Mouse (Mus musculus) cerebellum, adult 11-12 months (tissue): Measurements from ENCODE around the gene Zbed4.
A peak's percentile ranks its signal among the peaks of the same experiment; 100 is the strongest.
"Not testable (repeated sequence)": the region's sequence is repeated elsewhere in the genome, so short reads cannot be mapped to it uniquely, and the experiment has no call there.

Experiments
- DNase-seq: peaks from one replicate; pipeline ENCODE4 v3.0.0; 2022

Gene Zbed4

DNA sequence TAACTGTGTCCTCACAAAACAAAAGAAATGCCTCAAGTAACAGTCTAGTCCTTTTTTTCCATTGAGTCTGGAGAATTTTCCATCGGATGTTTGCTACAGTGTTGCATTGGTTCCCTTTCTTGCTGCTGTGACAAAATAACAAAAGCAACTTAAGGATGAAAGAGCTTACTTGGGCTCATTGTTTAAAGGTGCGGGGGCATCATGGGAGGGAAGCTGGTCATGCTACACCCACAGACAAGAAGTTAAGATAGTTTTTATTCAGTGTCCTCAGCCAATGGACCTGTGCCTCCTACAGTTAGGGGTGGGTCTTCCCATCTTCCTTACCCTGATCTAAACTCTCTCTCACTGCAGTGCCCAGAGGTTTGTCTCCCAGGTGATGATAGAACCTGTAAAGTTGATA, 13.0 kb upstream of the Zbed4 start:
- DNase-seq: no peak

DNA sequence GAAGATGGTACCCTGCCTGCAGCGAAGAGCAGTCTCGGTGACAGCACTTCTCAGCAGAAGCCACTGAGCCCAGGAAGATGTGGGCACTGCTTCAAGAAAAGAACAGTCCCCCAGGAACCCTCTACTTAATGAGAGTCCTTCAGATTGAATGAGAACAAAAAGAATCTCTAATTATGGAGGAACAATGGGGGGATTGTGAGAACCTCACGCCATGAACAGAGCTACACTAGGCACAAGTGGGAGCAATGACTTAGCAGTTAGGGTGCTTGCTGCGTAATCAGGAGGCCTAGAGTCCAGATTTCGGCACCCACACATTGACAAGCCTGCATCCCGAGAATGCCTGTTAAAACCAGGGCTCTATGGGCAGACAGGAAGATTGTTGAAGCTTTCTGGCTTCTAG, 10.1 kb upstream of the Zbed4 start:
- DNase-seq: no peak

DNA sequence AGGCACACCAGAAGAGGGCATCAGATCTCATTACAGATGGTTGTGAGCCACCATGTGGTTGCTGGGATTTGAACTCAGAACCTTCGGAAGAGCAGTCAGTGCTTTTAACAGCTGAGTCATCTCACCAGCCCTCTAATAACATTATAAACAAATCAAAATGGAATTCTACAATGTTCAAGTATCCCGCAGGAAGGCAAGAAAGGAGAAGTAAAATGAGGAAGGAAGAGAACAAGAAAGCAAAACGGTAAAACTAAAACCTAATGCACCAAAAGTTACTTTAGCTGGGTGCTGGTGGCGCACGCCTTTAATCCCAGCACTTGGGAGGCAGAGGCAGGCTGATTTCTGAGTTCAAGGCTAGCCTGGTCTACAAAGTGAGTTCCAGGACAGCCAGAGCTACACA, 8.1 kb upstream of the Zbed4 start:
- not testable (repeated sequence) for DNase-seq

GRCm38 (mm10) chr15:88745347-88745746, 6.1 kb upstream of the Zbed4 start:
- no peak for DNase-seq

DNA sequence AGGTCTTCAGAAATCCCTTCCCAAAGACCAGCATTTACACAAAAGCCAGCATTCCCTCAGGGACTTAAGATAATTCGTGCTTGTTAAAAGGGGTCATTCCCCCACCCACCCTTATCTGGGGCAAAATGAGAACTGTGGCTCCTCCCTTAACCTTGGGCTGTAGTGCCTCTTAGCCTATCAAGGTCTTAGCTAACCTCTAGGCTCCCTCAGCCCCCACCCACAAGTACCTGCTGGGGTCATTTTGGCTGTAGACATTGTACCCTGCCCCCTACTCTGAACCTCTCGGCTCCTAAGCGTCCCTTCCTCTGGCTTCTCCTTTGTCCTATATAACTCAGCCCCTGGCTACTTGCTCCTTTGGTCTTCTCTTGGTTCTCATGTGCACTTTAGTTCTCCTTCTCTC, 5.5 kb upstream of the Zbed4 start:
- no peak for DNase-seq

GRCm38 (mm10) chr15:88749617-88750016, 1.8 kb upstream of the Zbed4 start:
- peak; percentile 53 for DNase-seq

- no peak for DNase-seq
Observed at GRCm38 (mm10) chr15:88750032-88750431, 1.4 kb upstream of the Zbed4 start.

DNA sequence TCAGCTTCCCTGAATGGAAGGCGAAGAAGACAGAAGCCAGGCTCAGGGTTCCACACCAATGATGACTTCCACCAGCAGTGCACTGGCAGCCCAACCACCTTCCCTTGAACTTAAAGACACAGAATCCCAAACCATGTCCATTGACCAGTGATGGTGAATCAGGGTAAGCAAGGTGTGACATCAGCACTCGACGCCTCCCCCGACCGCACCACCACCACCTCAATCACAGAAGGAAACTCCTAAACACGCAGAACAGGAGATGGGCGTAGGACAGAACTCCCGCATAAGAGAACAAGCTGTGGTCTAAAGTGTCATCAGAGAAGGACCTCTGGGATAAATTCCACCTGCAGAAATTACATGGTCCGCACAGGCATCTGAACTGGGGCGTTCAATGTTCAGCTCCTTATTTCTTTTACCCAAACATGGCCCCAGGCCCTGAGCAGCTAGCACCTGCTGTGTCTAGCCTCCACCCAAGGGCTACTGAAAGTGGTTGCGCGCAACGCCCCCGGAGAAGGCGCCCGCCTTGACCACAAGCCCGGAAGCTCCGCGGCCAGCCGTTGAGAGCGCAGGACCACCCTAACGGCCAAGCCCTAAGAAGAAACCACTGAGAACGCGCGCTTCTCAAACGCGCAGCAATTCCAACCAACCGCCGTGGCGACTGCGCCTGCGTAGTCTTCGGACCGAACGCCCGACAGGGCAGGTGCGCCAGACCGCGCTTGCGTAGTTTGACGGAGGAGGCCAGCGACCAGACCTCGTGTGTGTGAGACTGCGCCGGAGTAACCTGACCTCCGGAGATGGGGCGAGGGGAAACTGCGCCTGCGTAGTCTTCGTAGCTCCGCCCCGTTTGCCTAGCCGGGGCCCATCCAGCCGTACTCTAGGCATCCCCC, 540 bp upstream of the Zbed4 start:
- peak; percentile 100 for DNase-seq

DNA sequence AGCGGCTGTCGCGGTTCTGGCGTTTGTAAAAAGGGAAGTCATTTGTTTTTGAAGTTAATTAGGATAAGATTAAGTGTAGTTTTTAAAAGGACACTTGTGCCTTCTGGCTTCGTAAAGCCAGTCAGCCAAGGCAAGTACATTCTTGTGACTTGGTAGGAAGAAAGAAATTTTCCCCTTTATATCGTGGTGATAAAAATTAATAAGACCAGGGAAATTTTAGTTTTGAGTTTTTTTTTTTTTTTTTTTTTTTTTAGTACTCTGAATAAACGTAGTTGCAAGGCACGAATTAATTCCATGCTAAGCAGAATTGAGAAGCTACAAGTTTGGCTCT, 908 bp downstream of the Zbed4 start:
- no peak for DNase-seq

GRCm38 (mm10) chr15:88754896-88755295, 3.4 kb downstream of the Zbed4 start:
- no peak for DNase-seq

DNA sequence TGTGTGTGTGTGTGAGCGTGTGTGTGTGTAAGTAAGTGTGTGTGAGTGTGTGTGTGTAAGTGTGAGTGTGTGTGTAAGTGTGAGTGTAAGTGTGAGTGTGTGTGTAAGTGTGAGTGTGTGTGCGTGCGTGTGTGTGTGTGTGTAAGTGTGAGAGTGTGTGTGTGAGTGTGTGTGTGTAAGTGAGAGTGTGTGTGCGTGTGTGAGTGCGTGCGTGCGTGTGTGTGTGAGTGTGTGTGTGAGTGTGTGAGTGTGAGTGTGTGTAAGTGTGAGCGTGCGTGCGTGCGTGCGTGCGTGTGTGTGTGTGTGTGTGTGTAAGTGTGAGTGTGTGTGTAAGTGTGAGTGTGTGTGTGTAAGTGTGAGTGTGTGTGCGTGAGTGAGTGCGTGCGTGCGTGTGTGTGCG, 4.3 kb downstream of the Zbed4 start:
- no peak for DNase-seq

- no peak for DNase-seq
Observed at GRCm38 (mm10) chr15:88758061-88758460, 6.6 kb downstream of the Zbed4 start.

DNA sequence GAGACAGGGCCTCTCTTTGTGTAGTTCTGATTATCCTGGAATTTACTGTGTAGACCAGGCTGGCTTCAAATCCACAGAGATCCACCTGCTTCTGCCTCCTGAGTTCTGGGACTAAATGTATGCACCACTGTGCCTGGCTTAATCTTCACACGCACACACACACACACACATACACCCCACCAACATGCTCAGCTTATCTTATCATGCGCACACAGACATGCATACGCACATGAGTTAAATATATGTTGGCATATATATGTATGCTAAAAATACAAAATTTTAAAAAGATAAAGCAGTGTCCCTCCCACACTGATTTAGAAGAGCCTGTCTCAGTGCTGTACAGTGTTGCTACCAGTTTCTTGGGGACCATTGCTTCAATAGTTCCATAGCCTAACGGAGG, 10.1 kb downstream of the Zbed4 start:
- no peak for DNase-seq

- not testable (repeated sequence) for DNase-seq
Observed at GRCm38 (mm10) chr15:88766139-88766538, 14.7 kb downstream of the Zbed4 start.

- no peak for DNase-seq
Observed at GRCm38 (mm10) chr15:88768537-88768936, 17.1 kb downstream of the Zbed4 start.

- not testable (repeated sequence) for DNase-seq
Observed at GRCm38 (mm10) chr15:88774630-88775029, 23.2 kb downstream of the Zbed4 start.

GRCm38 (mm10) chr15:88792140-88792850, 40.8 kb downstream of the Zbed4 start:
- no peak for DNase-seq

- not testable (repeated sequence) for DNase-seq
Observed at GRCm38 (mm10) chr15:88794729-88795128, 43.3 kb downstream of the Zbed4 start.

- DNase-seq: no peak
Observed at GRCm38 (mm10) chr15:88799950-88800371, 48.5 kb downstream of the Zbed4 start.

DNA sequence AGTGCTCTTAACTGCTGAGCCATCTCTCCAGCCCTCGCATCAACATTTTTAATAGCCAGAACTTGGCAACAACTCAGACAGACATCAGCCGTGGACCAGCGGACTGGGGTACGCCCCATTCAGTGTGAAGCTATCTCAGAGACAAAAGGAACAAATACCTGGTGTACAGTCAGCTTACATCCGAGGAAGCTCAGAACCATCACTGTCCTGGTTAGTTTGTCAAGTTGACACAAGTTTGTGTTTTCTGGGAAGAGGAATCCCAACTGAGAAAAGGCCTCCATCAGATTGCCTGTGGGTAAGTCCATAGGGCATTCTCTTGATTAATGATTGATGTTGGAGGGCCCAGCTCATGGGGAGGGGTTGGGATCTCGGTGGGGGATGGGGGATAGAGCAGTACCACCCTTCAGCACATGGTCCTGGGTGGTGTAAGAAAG, 49.5 kb downstream of the Zbed4 start:
- DNase-seq: no peak

- no peak for DNase-seq
Observed at GRCm38 (mm10) chr15:88801903-88802302, 50.4 kb downstream of the Zbed4 start.

DNA sequence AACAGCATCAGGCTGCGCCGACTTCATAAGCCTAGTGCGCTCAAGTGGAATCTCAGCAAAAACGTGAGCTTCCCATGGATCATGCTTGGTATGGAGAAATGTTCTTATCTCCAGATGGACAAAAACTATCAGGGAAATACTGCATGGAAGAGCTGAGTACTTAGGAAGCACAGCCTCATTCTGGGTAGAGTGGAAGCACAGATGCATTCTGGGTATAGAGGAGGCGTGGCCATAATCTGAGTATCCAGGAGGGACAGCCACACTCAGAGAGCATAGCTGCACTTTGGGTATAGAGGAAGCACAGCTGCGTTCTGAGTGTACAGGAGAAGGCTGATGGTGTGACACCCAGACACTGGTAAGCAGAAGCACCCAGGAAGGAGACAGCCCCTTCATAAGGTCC, 50.9 kb downstream of the Zbed4 start:
- no peak for DNase-seq

DNA sequence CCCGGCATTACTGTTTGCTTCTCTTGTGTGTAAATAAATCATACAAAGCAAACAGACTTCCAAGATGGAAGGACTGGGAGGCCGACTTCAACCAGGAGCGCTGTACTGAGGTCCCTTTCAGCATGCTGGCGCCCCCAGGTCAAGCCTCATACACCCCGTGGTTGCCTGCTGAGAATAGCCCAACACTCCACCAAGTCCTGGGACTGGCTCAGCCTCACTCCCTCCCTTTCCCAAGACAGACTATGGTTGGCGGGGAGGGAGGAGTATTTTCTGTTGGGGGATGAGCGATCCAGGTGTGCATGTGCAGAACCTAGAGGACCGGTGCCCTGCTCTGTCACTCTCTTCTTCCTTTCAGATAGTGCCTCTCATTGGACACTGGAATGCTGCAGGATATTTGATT, 56.7 kb downstream of the Zbed4 start:
- DNase-seq: no peak

DNA sequence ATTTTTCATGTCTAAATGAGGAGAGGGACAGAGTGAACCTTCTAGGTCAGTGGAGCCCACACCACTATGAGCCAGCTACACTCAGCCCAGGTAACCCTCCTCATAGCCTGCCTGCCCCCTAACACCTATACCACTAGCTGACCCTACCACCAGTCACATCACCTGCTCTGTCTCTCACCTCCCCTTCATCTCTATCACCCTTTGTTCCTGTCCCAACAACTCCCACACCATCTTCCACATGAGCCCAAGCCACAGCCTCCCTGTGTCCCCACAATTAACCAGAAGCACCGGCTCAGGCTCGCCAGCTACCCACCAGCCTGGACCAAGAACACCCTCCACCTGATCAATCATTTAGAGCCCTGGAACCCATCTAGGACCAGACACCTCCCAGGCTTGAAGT, 58.9 kb downstream of the Zbed4 start:
- DNase-seq: no peak
